Mouse (Mus musculus): ENCODE results near the gene Eaf2. TPM values are rescaled to one million over a fixed set of nuclear protein-coding genes. Genes with fewer than 3 reads are reported as not detected.

The Eaf2 gene
- polyA plus RNA-seq (2015; fragmentation: Nextera tagmentation; extraction: Ambion mirVana), result 0.41 and 0.59 TPM in 2 replicates

- peak within 1 kb of the TSS; percentile 92 for H3K4me3 ChIP-seq (replicated peaks)
- H3K36me3 ChIP-seq, result peaks cover 6% of the 10 kb centered on the region
- H3K27me3 ChIP-seq, result no peaks in the 10 kb centered on the region
- DNase-seq (peak; percentile 94), ATAC-seq (ENCODE audit: low read depth) (peak; percentile 99)
- H3K27ac ChIP-seq, result peak within 1 kb of the TSS; percentile 80
- peaks cover 36% of the 10 kb centered on the region for H3K4me1 ChIP-seq (replicated peaks)
- peak within 1 kb of the TSS; percentile 87 for H3K4me2 ChIP-seq
- no peaks in the 10 kb centered on the region for H3K9me3 ChIP-seq (replicated peaks)
- peak within 1 kb of the TSS; percentile 87 for H3K9ac ChIP-seq
- WGBS (ENCODE audit: insufficient replicate concordance), result under 1% methylated on average over 43 of the region's 43 CpGs
Observed at GRCm38 (mm10) chr16:36874583-36875275, at the start of gene Eaf2, which contains the start of gene Golgb1. Eaf2 (minus strand) TSS chr16:36875003. Golgb1 (plus strand) TSS chr16:36875140.

GRCm38 (mm10) chr16:36924312-36924711, 49.5 kb upstream of the Eaf2 start:
- no peak overlapping the region for H3K9ac ChIP-seq
- no peaks in the 10 kb centered on the region for H3K9me3 ChIP-seq (replicated peaks)
- 91% methylated on average over 8 of the region's 8 CpGs for WGBS (ENCODE audit: insufficient replicate concordance)
- ATAC-seq (ENCODE audit: low read depth), result no peak
- H3K27me3 ChIP-seq, result no peaks in the 10 kb centered on the region
- H3K4me2 ChIP-seq, result no peak overlapping the region
- H3K27ac ChIP-seq, result no peak overlapping the region
- H3K4me3 ChIP-seq (replicated peaks), result no peak overlapping the region
- no peaks in the 10 kb centered on the region for H3K4me1 ChIP-seq (replicated peaks)
- no peak for DNase-seq
- peaks cover 50% of the 10 kb centered on the region for H3K36me3 ChIP-seq

- no peaks in the 10 kb centered on the region for H3K9me3 ChIP-seq (replicated peaks)
- no peak overlapping the region for H3K9ac ChIP-seq
- no peaks in the 10 kb centered on the region for H3K27me3 ChIP-seq
- 68% methylated on average over 6 of the region's 6 CpGs for whole genome bisulfite sequencing (ENCODE audit: insufficient replicate concordance)
- DNase-seq (no peak), ATAC-seq (ENCODE audit: low read depth) (no peak)
- no peak overlapping the region for H3K27ac ChIP-seq
- H3K36me3 ChIP-seq, result peaks cover 47% of the 10 kb centered on the region
- H3K4me1 ChIP-seq (replicated peaks), result no peaks in the 10 kb centered on the region
- H3K4me2 ChIP-seq, result no peak overlapping the region
- H3K4me3 ChIP-seq (replicated peaks), result no peak overlapping the region
Observed at GRCm38 (mm10) chr16:36921980-36922379, 47.2 kb upstream of the Eaf2 start.

- DNase-seq, result no peak
- H3K4me3 ChIP-seq (replicated peaks), result no peak overlapping the region
- H3K9ac ChIP-seq, result no peak overlapping the region
- 83% methylated on average over 8 of the region's 8 CpGs for WGBS (ENCODE audit: insufficient replicate concordance)
- no peaks in the 10 kb centered on the region for H3K4me1 ChIP-seq (replicated peaks)
- no peaks in the 10 kb centered on the region for H3K27me3 ChIP-seq
- no peaks in the 10 kb centered on the region for H3K9me3 ChIP-seq (replicated peaks)
- H3K27ac ChIP-seq, result no peak overlapping the region
- peaks cover 46% of the 10 kb centered on the region for H3K36me3 ChIP-seq
- no peak for ATAC-seq (ENCODE audit: low read depth)
- no peak overlapping the region for H3K4me2 ChIP-seq
Observed at GRCm38 (mm10) chr16:36921067-36921613, 46.3 kb upstream of the Eaf2 start.

- no peak for DNase-seq
- Histone ChIP-seq H3K4me3 (replicated peaks) (no peak overlapping the region), H3K9me3 (replicated peaks) (no peaks in the 10 kb centered on the region), H3K4me1 (replicated peaks) (no peaks in the 10 kb centered on the region), H3K27ac (no peak overlapping the region), H3K27me3 (no peaks in the 10 kb centered on the region), H3K4me2 (no peak overlapping the region), H3K9ac (no peak overlapping the region), H3K36me3 (peaks cover 47% of the 10 kb centered on the region)
- WGBS (ENCODE audit: insufficient replicate concordance), result 65% methylated on average over 3 of the region's 3 CpGs
- no peak for ATAC-seq (ENCODE audit: low read depth)
Observed at GRCm38 (mm10) chr16:36920410-36920809, 45.6 kb upstream of the Eaf2 start.

GRCm38 (mm10) chr16:36918505-36918904, 43.7 kb upstream of the Eaf2 start:
- 90% methylated on average over 10 of the region's 10 CpGs for WGBS (ENCODE audit: insufficient replicate concordance)

GRCm38 (mm10) chr16:36914195-36914594, 39.4 kb upstream of the Eaf2 start:
- no peak overlapping the region for H3K9ac ChIP-seq
- H3K4me2 ChIP-seq, result no peak overlapping the region
- peaks cover 69% of the 10 kb centered on the region for H3K36me3 ChIP-seq
- DNase-seq (no peak), ATAC-seq (ENCODE audit: low read depth) (no peak)
- H3K4me1 ChIP-seq (replicated peaks), result no peaks in the 10 kb centered on the region
- no peak overlapping the region for H3K4me3 ChIP-seq (replicated peaks)
- WGBS (ENCODE audit: insufficient replicate concordance), result 82% methylated on average over 5 of the region's 5 CpGs
- H3K27me3 ChIP-seq, result no peaks in the 10 kb centered on the region
- no peak overlapping the region for H3K27ac ChIP-seq
- no peaks in the 10 kb centered on the region for H3K9me3 ChIP-seq (replicated peaks)

More at GRCm38 (mm10) chr16:36918505-36918904, 43.7 kb upstream of the Eaf2 start:
- H3K9ac ChIP-seq, result no peak overlapping the region
- peaks cover 58% of the 10 kb centered on the region for H3K36me3 ChIP-seq
- H3K4me3 ChIP-seq (replicated peaks), result no peak overlapping the region
- H3K4me2 ChIP-seq, result no peak overlapping the region
- no peak overlapping the region for H3K27ac ChIP-seq
- H3K4me1 ChIP-seq (replicated peaks), result no peaks in the 10 kb centered on the region
- H3K9me3 ChIP-seq (replicated peaks), result no peaks in the 10 kb centered on the region
- no peaks in the 10 kb centered on the region for H3K27me3 ChIP-seq
- ATAC-seq (ENCODE audit: low read depth), result no peak
- no peak for DNase-seq

GRCm38 (mm10) chr16:36912311-36912710, 37.5 kb upstream of the Eaf2 start:
- ATAC-seq (ENCODE audit: low read depth) (no peak), DNase-seq (no peak)
- no peaks in the 10 kb centered on the region for H3K4me1 ChIP-seq (replicated peaks)
- H3K27ac ChIP-seq, result no peak overlapping the region
- no peak overlapping the region for H3K9ac ChIP-seq
- 85% methylated on average over 13 of the region's 13 CpGs for WGBS (ENCODE audit: insufficient replicate concordance)
- no peak overlapping the region for H3K4me3 ChIP-seq (replicated peaks)
- no peaks in the 10 kb centered on the region for H3K9me3 ChIP-seq (replicated peaks)
- H3K27me3 ChIP-seq, result no peaks in the 10 kb centered on the region
- no peak overlapping the region for H3K4me2 ChIP-seq
- H3K36me3 ChIP-seq, result peaks cover 66% of the 10 kb centered on the region

GRCm38 (mm10) chr16:36911909-36912308, 37.1 kb upstream of the Eaf2 start:
- 86% methylated on average over 10 of the region's 10 CpGs for WGBS (ENCODE audit: insufficient replicate concordance)
- H3K27me3 ChIP-seq, result no peaks in the 10 kb centered on the region
- no peaks in the 10 kb centered on the region for H3K4me1 ChIP-seq (replicated peaks)
- no peak overlapping the region for H3K4me2 ChIP-seq
- H3K27ac ChIP-seq, result no peak overlapping the region
- ATAC-seq (ENCODE audit: low read depth) (no peak), DNase-seq (no peak)
- H3K9ac ChIP-seq, result no peak overlapping the region
- H3K9me3 ChIP-seq (replicated peaks), result no peaks in the 10 kb centered on the region
- peaks cover 66% of the 10 kb centered on the region for H3K36me3 ChIP-seq
- H3K4me3 ChIP-seq (replicated peaks), result no peak overlapping the region

- Histone ChIP-seq H3K4me1 (replicated peaks) (no peaks in the 10 kb centered on the region), H3K36me3 (peaks cover 55% of the 10 kb centered on the region), H3K27me3 (no peaks in the 10 kb centered on the region), H3K4me3 (replicated peaks) (no peak overlapping the region), H3K27ac (no peak overlapping the region), H3K4me2 (no peak overlapping the region), H3K9me3 (replicated peaks) (no peaks in the 10 kb centered on the region), H3K9ac (no peak overlapping the region)
- no peak for DNase-seq
- no peak for ATAC-seq (ENCODE audit: low read depth)
- 85% methylated on average over 5 of the region's 5 CpGs for WGBS (ENCODE audit: insufficient replicate concordance)
Observed at GRCm38 (mm10) chr16:36903156-36903555, 28.4 kb upstream of the Eaf2 start.

GRCm38 (mm10) chr16:36896712-36897111, 21.9 kb upstream of the Eaf2 start:
- Histone ChIP-seq H3K4me3 (replicated peaks) (no peak overlapping the region), H3K4me2 (no peak overlapping the region), H3K9ac (peak overlapping the region; percentile 15; the same call in 1 of the 2 replicates), H3K27ac (peak overlapping the region; percentile 35), H3K9me3 (replicated peaks) (no peaks in the 10 kb centered on the region), H3K27me3 (no peaks in the 10 kb centered on the region), H3K36me3 (peaks cover 72% of the 10 kb centered on the region), H3K4me1 (replicated peaks) (peaks cover 40% of the 10 kb centered on the region)
- DNase-seq (no peak), ATAC-seq (ENCODE audit: low read depth) (peak; percentile 65)
- WGBS (ENCODE audit: insufficient replicate concordance), result 69% methylated on average over 6 of the region's 6 CpGs

GRCm38 (mm10) chr16:36893317-36893716, 18.5 kb upstream of the Eaf2 start:
- peak overlapping the region; percentile 48 for H3K4me2 ChIP-seq
- peaks cover 68% of the 10 kb centered on the region for H3K4me1 ChIP-seq (replicated peaks)
- H3K9me3 ChIP-seq (replicated peaks), result no peaks in the 10 kb centered on the region
- no peak overlapping the region for H3K4me3 ChIP-seq (replicated peaks)
- peak overlapping the region; percentile 93 for H3K27ac ChIP-seq
- DNase-seq, result peak; percentile 42
- ATAC-seq (ENCODE audit: low read depth), result peak; percentile 59
- WGBS (ENCODE audit: insufficient replicate concordance), result 56% methylated on average over 10 of the region's 10 CpGs
- H3K36me3 ChIP-seq, result peaks cover 59% of the 10 kb centered on the region
- H3K27me3 ChIP-seq, result no peaks in the 10 kb centered on the region
- peak overlapping the region; percentile 54 for H3K9ac ChIP-seq
